Mouse (Mus musculus): Measurements from ENCODE around the gene Pfdn2. TPM values are rescaled to one million over a fixed set of nuclear protein-coding genes. Genes with fewer than 3 reads are reported as not detected.
"Not testable (repeated sequence)": the region's sequence is repeated elsewhere in the genome, so short reads cannot be mapped to it uniquely, and the experiment has no call there.

The Pfdn2 gene
- total and polyA plus RNA-seq, 3 experiments = 25.4 to 97.4 (median 68.3) TPM

- no peaks in the 10 kb centered on the region for H3K79me2 ChIP-seq (replicated peaks; ENCODE audit: control insufficient read depth, insufficient read depth, low read length)
- peaks cover 2% of the 10 kb centered on the region; the same call in 1 of the 2 replicates for H3K4me1 ChIP-seq (ENCODE audit: control insufficient read depth, insufficient read depth, low read length)
- TF ChIP-seq POLR2A (IDR thresholded peaks at IDR 0.05; ENCODE audit: insufficient read depth, low read depth, low read length) (no peak), EP300 (IDR thresholded peaks at IDR 0.05; ENCODE audit: insufficient read depth, low read depth, low read length) (no peak), CTCF (IDR thresholded peaks at IDR 0.05) (peak; percentile 82)
- H3K27me3 ChIP-seq (ENCODE audit: control insufficient read depth, insufficient read depth, low read length) = no peaks in the 10 kb centered on the region
- H3K36me3 ChIP-seq (ENCODE audit: control insufficient read depth, insufficient read depth, low read length) = peaks cover 4% of the 10 kb centered on the region; the same call in 1 of the 2 replicates
- DNase-seq = no peak
- H3K4me3 ChIP-seq = no peak overlapping the region
- H3K9ac ChIP-seq (ENCODE audit: low read depth, low read length) = no peak overlapping the region
- no peak overlapping the region for H3K27ac ChIP-seq
- intact Hi-C loops (cut with DNase I) = loop anchor here (5.0 kb wide), 1 partner anchor 246 kb away; no protein-coding TSS in a partner anchor
These were observed 24.1 kb upstream of the Pfdn2 start for GRCm38 (mm10) chr1:171321415-171321814.

GRCm38 (mm10) chr1:171322012-171322411, 23.5 kb upstream of the Pfdn2 start:
- TF ChIP-seq EP300 (IDR thresholded peaks at IDR 0.05; ENCODE audit: insufficient read depth, low read depth, low read length) = no peak
- TF ChIP-seq CTCF (IDR thresholded peaks at IDR 0.05) = no peak
- no peak for TF ChIP-seq POLR2A (IDR thresholded peaks at IDR 0.05; ENCODE audit: insufficient read depth, low read depth, low read length)
- Histone ChIP-seq H3K4me3 (no peak overlapping the region), H3K27ac (no peak overlapping the region), H3K79me2 (replicated peaks; ENCODE audit: control insufficient read depth, insufficient read depth, low read length) (no peaks in the 10 kb centered on the region), H3K36me3 (ENCODE audit: control insufficient read depth, insufficient read depth, low read length) (peaks cover 4% of the 10 kb centered on the region; the same call in 1 of the 2 replicates), H3K27me3 (ENCODE audit: control insufficient read depth, insufficient read depth, low read length) (no peaks in the 10 kb centered on the region), H3K9ac (ENCODE audit: low read depth, low read length) (no peak overlapping the region), H3K4me1 (ENCODE audit: control insufficient read depth, insufficient read depth, low read length) (peaks cover 2% of the 10 kb centered on the region; the same call in 1 of the 2 replicates)
- DNase-seq = no peak
- intact Hi-C loops (cut with DNase I) = loop anchor here (2.0 to 5.0 kb wide), 2 partner anchors 35 to 245 kb away; no protein-coding TSS in a partner anchor
- 100% methylated on average over 1 of the region's 1 CpGs for WGBS

GRCm38 (mm10) chr1:171325571-171325970, 19.9 kb upstream of the Pfdn2 start:
- no peak for DNase-seq
- Histone ChIP-seq H3K36me3 (ENCODE audit: control insufficient read depth, insufficient read depth, low read length) (peaks cover 12% of the 10 kb centered on the region), H3K27ac (no peak overlapping the region), H3K79me2 (replicated peaks; ENCODE audit: control insufficient read depth, insufficient read depth, low read length) (peaks cover 7% of the 10 kb centered on the region; the same call in 1 of the 2 replicates), H3K4me3 (no peak overlapping the region), H3K27me3 (ENCODE audit: control insufficient read depth, insufficient read depth, low read length) (no peaks in the 10 kb centered on the region), H3K4me1 (ENCODE audit: control insufficient read depth, insufficient read depth, low read length) (peaks cover 5% of the 10 kb centered on the region), H3K9ac (ENCODE audit: low read depth, low read length) (no peak overlapping the region)
- intact Hi-C loops (cut with DNase I) = loop anchor here (5.0 kb wide), 2 partner anchors 103 to 213 kb away; partner anchors contain the start of genes Cfap126 and Tomm40l
- TF ChIP-seq EP300 (IDR thresholded peaks at IDR 0.05; ENCODE audit: insufficient read depth, low read depth, low read length) = no peak
- no peak for TF ChIP-seq CTCF (IDR thresholded peaks at IDR 0.05)
- TF ChIP-seq POLR2A (IDR thresholded peaks at IDR 0.05; ENCODE audit: insufficient read depth, low read depth, low read length) = no peak
- WGBS = 70% methylated on average over 2 of the region's 2 CpGs

DNA sequence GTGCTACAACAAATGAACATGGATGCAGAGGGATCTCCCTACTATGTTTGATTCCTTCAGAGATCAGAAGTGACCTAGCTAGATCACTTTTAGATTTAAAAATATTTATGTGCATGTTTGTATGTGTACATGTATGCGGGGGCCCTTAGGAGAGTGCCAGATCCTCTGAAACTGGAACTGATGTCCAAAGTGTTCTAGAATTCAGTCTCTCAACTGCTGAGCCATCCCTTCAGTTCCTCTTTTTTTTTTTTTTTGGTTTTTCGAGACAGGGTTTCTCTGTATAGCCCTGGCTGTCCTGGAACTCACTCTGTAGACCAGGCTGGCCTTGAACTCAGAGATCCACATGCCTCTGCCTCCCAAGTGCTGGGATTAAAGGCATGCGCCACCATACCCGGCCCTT, 18.9 kb upstream of the Pfdn2 start:
- 84% methylated on average over 4 of the region's 4 CpGs for WGBS
- not testable (repeated sequence) for H3K9ac ChIP-seq (ENCODE audit: low read depth, low read length); H3K27ac ChIP-seq; H3K27me3 ChIP-seq (ENCODE audit: control insufficient read depth, insufficient read depth, low read length); DNase-seq; H3K4me3 ChIP-seq
- intact Hi-C loops (cut with DNase I) = loop anchor here (5.0 kb wide), 2 partner anchors 104 to 214 kb away; partner anchors contain the start of genes Cfap126 and Tomm40l
- peaks cover 10% of the 10 kb centered on the region for H3K4me1 ChIP-seq (ENCODE audit: control insufficient read depth, insufficient read depth, low read length)
- peaks cover 12% of the 10 kb centered on the region for H3K36me3 ChIP-seq (ENCODE audit: control insufficient read depth, insufficient read depth, low read length)
- peaks cover 11% of the 10 kb centered on the region; the same call in 1 of the 2 replicates for H3K79me2 ChIP-seq (replicated peaks; ENCODE audit: control insufficient read depth, insufficient read depth, low read length)

- Histone ChIP-seq H3K79me2 (replicated peaks; ENCODE audit: control insufficient read depth, insufficient read depth, low read length) (peaks cover 13% of the 10 kb centered on the region), H3K36me3 (ENCODE audit: control insufficient read depth, insufficient read depth, low read length) (peaks cover 12% of the 10 kb centered on the region), H3K27ac (peak overlapping the region; percentile 99), H3K4me3 (peak overlapping the region; percentile 72), H3K4me1 (ENCODE audit: control insufficient read depth, insufficient read depth, low read length) (peaks cover 10% of the 10 kb centered on the region), H3K9ac (ENCODE audit: low read depth, low read length) (peak overlapping the region; percentile 100), H3K27me3 (ENCODE audit: control insufficient read depth, insufficient read depth, low read length) (no peaks in the 10 kb centered on the region)
- DNase-seq = no peak
- WGBS = 8% methylated on average over 9 of the region's 9 CpGs
- TF ChIP-seq POLR2A (IDR thresholded peaks at IDR 0.05; ENCODE audit: insufficient read depth, low read depth, low read length) (no peak), CTCF (IDR thresholded peaks at IDR 0.05) (no peak), EP300 (IDR thresholded peaks at IDR 0.05; ENCODE audit: insufficient read depth, low read depth, low read length) (no peak)
- intact Hi-C loops (cut with DNase I) = loop anchor here (2.0 to 5.0 kb wide), 3 partner anchors 33 to 216 kb away; partner anchors contain the start of genes Cfap126, Tomm40l and Ufc1
These were observed 17.2 kb upstream of the Pfdn2 start for GRCm38 (mm10) chr1:171328244-171328643.

GRCm38 (mm10) chr1:171328839-171329432, 16.5 kb upstream of the Pfdn2 start, which contains the start of gene Dedd:
Gene Dedd, plus strand, starts transcription at chr1:171329145.
- H3K27me3 ChIP-seq (ENCODE audit: control insufficient read depth, insufficient read depth, low read length) = no peaks in the 10 kb centered on the region

More at GRCm38 (mm10) chr1:171328839-171329432, 16.5 kb upstream of the Pfdn2 start, which contains the start of gene Dedd:
- TF ChIP-seq CTCF (IDR thresholded peaks at IDR 0.05) = no peak; the same call in 1 of the 2 replicates
- TF ChIP-seq POLR2A (IDR thresholded peaks at IDR 0.05; ENCODE audit: insufficient read depth, low read depth, low read length) = peak; percentile 72
- peak; percentile 30; the same call in 1 of the 2 replicates for TF ChIP-seq EP300 (IDR thresholded peaks at IDR 0.05; ENCODE audit: insufficient read depth, low read depth, low read length)
- Histone ChIP-seq H3K36me3 (ENCODE audit: control insufficient read depth, insufficient read depth, low read length) (peaks cover 12% of the 10 kb centered on the region), H3K27ac (peak within 1 kb of the TSS; percentile 99), H3K4me3 (peak within 1 kb of the TSS; percentile 72), H3K4me1 (ENCODE audit: control insufficient read depth, insufficient read depth, low read length) (peaks cover 10% of the 10 kb centered on the region), H3K79me2 (replicated peaks; ENCODE audit: control insufficient read depth, insufficient read depth, low read length) (peaks cover 13% of the 10 kb centered on the region), H3K9ac (ENCODE audit: low read depth, low read length) (peak within 1 kb of the TSS; percentile 100)
- WGBS = under 1% methylated on average over 48 of the region's 48 CpGs
- peak; percentile 91 to 95 for DNase-seq
- intact Hi-C loops (cut with DNase I) = loop anchor here (1.0 to 5.0 kb wide), 5 partner anchors 16 to 217 kb away; partner anchors contain the start of genes Cfap126, Nit1, Pfdn2 and Tomm40l

Data from heart, adult 2 months (tissue).